8 mouse cellular contexts compared by ENCODE assay signal in the genomic region with DNA sequence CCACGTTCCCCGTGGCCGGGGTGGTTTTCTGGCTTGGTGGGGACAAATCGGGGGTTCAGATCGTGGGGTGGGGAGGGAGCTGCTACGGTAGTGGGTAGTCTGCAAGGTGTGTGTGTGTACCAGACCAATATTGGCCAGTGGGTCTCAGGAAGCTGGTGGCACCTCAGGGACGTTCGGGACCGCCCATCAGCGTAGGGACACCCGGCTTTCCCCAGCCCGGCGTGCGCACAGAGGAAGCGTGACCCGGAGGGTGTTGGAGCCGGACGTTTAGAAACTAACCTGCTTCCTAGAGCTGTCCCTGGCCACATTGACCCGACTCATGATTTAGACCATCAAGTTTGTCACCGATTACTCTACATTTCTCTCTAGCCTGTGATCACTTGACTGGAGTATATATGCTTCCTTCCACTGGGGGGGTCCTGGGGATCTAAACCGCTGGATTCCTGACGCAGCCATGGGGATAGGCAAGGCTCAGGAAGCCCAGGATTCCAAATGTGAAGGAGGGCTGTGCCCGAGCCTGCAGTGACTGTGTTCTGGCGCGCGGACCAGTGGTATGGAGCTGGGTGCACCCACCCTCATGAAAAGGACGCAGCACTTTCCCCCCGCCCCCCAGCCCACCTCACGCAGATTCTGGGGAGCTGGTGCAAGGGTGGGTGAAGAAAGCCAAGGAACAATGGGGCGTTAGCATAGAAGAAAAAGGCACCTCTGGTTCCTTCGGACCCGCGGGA.
A peak's percentile ranks its signal among the peaks of the same experiment; 100 is the strongest.
DNase-seq lines count a peak whose midpoint lies in the region; ATAC-seq and TF ChIP-seq lines count a peak whose summit lies in the region.

No protein-coding gene starts in this region.

- no peak for DNase-seq in cerebellum, adult 2 months
- no peak for DNase-seq in cerebellum, adult 11 months
- peak; percentile 34 for DNase-seq in thymus, postnatal 4 days
- DNase-seq in thymus, postnatal 14 days, result no peak
- peak; percentile 39 to 61 for DNase-seq in heart, postnatal 10 days
- peak; percentile 18 to 20 for DNase-seq in natural killer cell, adult 2 months (ENCODE audit: low spot score in 2 of 2)
- no peak for DNase-seq in left cerebral cortex, adult 11 months (ENCODE audit: low spot score)

- no peaks in the 10 kb centered on the region for H3K36me3 ChIP-seq in limb, embryonic 13.5 days

- H3K27me3 ChIP-seq in cerebellum, adult 2 months (ENCODE audit: control insufficient read depth, insufficient read depth, low read length), result no peaks in the 10 kb centered on the region
- peaks cover 67% of the 10 kb centered on the region for H3K27me3 ChIP-seq in limb, embryonic 13.5 days

- H3K27ac ChIP-seq in cerebellum, adult 2 months (ENCODE audit: insufficient read depth, low read length), result no peak overlapping the region
- H3K27ac ChIP-seq in limb, embryonic 13.5 days, result no peak overlapping the region

- H3K4me1 ChIP-seq in cerebellum, adult 2 months (ENCODE audit: control insufficient read depth, insufficient read depth, low read length), result peaks cover 26% of the 10 kb centered on the region
- H3K4me1 ChIP-seq in limb, embryonic 13.5 days, result peaks cover 32% of the 10 kb centered on the region

- H3K9me3 ChIP-seq in limb, embryonic 13.5 days, result no peaks in the 10 kb centered on the region

- H3K9ac ChIP-seq in limb, embryonic 13.5 days, result peak overlapping the region; percentile 76

- TF ChIP-seq POLR2A in cerebellum, adult 2 months (IDR thresholded peaks at IDR 0.05; ENCODE audit: borderline replicate concordance, insufficient read depth, low read length), result no peak

- H3K4me3 ChIP-seq in cerebellum, adult 2 months (replicated peaks; ENCODE audit: insufficient read depth, low read depth, low read length), result peak overlapping the region; percentile 44
- H3K4me3 ChIP-seq in limb, embryonic 13.5 days, result peak overlapping the region; percentile 75

- TF ChIP-seq CTCF in cerebellum, adult 2 months (IDR thresholded peaks at IDR 0.05; ENCODE audit: borderline replicate concordance, insufficient read depth, low read depth, low read length), result no peak

- ATAC-seq in limb, embryonic 13.5 days (ENCODE audit: low FRiP score, low read depth), result no peak

- WGBS in cerebellum, adult 2 months, result 26% methylated on average over 33 of the region's 33 CpGs
- under 1% methylated on average over 33 of the region's 33 CpGs for WGBS in limb, embryonic 13.5 days

- H3K4me2 ChIP-seq in limb, embryonic 13.5 days (replicated peaks), result peak overlapping the region; percentile 88

- intact Hi-C loops in heart, postnatal 10 days (cut with DNase I), result loop anchor here (5.0 kb wide), 3 partner anchors 55 to 190 kb away; no protein-coding TSS in a partner anchor

Comparison
In these comparisons a context has a peak if more than half of its experiments do, and no peak if none do; other contexts are left out.
1. DNase-seq: peak in thymus, postnatal 4 days (single experiment), heart, postnatal 10 days (2 of 2) and natural killer cell, adult 2 months (2 of 2); none in cerebellum, adult 2 months (0 of 2), cerebellum, adult 11 months (single experiment), thymus, postnatal 14 days (single experiment) and left cerebral cortex, adult 11 months (single experiment).